Mouse (Mus musculus) layer of hippocampus, postnatal 14 days (tissue): ENCODE measurements at regions not wholly inside any gene's neighbourhood (a gene's known extent, or its start where the extent isn't known, plus 50 kb on each side); places are given as distances from the start of the nearest gene placed in this dataset.

Experiments used
- DNase-seq, 2 experiments: peaks; one replicate each; pipeline ENCODE4 v3.0.0; 2021 to 2022; ENCODE audit warnings: low spot score in 2 of 2, mixed read lengths in 1 of 2

DNA sequence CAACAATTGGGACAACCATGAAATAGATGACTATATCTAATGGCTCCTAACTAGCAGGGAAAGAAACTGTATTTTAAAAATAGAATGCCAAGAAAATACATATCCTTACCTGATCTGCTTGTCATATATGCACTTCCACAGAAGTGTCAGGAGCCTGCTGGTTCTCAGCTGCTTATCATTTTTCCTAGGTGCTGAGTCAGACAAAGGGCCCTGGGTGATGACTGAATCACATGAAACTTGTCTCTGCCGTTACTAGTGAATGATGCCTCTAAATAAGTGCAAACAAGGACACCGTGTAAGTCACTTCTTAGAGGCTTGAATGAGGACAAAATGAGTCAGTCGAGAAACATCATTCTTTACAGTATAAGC is 263.5 kb upstream of the Ptger4 start:
- DNase-seq: no peak

DNA sequence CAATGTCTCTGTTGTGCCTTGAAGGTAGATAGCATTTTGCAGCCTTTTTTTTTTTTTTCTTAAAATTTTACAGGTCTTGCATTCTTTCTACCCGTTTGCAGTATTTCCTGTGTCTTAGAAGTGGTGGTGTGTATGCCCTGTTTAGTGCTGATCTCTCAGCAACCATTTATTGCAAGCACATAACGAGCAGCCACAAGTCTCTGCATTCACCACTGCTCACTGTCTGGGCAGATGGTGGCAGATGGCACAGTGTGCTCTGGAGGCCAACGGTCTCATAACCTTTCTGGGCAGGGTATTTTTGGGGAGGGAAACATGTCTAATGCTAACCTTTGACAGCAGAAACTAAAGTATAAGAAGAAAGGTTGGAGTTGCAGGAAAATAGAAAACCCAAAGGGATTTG is 266.1 kb upstream of the Ptger4 start:
- DNase-seq: no peak

DNA sequence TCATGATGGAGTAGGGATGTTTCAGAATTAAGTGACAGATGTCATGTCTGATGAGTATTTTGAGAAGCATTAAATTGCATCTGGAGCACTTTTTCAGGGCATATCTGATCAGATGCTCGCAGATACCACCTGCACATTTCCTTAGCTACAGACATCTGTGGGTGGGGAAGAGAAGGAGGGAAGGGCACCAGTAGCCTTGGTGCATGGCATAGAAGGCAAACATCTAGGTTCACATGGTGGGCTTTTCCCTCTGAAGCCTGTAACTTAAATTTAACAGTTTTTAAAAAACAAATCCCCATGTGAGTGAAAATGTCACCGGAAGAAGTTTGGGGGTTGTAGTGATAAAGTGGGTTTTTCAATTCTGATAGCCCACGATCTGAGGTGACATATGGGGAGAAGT is 267.1 kb upstream of the Ptger4 start:
- no peak for DNase-seq

DNA sequence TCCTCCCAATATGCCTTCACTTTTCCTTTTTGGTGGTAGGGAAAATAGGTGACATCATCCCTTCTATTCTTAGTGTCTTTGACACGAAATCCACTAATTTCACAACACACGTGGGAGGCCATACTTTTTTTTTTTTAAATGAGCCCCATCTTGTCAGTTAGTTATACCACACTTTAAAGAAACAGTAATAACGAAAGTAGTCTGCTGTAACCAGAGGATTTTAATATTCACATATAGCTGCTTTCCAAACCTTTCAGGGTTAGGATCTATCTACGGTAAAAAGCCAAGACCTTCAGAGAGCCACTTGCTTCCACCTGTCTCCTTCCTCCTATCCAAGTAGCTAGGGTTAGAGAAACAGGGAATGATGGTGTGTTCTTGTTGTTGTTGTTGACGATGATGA is 268.6 kb upstream of the Ptger4 start:
- no peak for DNase-seq

DNA sequence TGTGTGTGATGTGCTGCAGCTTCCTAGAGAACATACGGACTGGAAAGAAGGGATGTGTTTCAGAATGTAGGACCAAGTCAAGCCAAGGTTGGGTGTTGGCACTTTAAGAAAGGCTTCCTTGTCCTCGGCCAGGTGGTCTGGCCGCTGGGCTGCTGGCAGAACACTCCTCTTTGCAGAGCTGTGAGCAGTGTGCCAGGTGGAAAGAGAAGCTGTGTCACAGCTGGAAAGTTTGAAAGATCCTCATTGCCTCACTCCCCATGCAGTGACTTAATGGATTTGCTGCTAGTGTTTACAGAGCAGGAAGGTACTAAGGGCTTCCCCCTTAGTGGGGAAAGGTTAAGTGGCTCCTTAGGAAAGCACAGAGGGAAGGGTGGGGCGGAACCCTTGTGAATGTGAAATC is 269.2 kb upstream of the Ptger4 start:
- no peak for DNase-seq

DNA sequence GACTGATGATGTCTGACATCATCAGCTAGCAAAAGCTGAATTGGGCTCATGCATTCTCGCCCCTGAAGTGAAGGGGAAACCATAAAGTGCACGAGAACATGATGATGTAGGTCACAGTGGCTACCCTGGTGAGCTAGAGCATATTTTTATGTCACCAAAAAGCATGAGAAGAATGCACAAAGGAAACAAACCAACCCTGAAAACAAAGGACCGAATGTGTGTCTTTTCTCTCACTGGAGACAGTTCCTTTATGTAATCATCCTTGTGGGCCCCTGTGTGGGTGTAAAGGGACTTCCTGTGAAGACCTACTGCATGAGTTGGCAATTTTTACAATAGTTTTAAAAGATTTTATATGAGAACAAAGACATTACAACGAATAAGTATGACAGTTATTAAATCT is 270.2 kb upstream of the Ptger4 start:
- DNase-seq: no peak

DNA sequence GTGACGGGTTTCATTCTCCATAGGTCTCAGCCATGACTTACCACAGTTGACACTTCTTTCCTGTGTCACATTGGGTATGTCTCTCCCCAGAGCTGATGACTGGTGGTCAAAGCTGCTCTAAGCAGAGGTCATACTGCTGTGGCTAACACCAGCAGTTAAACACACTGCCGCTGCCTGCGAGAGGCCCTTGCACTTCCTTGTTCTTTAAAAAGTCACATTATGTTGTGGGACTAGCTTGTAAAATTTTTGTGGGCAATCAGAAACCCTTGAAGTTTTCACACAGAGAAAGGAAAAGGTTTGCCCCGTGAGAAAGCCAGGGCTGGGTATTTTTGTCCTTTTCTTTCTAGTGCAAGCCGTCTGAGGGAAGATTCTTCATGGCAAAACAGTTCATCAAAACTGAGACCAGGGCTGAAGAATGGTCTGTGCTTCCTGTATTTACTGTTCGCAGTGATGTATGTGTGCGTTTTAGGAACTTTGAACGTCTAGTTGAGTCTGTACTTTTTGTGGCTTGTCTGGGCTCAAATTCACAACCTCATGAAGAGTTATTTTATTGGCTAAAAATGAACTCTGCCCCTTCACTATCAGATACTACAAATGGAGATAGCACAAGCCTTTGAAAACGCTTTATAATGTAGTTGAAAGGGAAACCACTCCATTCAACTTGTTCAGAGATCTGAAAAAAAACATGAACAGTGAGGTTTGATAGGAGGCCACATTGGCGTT is 273.4 kb upstream of the Ptger4 start:
- DNase-seq: no peak

DNA sequence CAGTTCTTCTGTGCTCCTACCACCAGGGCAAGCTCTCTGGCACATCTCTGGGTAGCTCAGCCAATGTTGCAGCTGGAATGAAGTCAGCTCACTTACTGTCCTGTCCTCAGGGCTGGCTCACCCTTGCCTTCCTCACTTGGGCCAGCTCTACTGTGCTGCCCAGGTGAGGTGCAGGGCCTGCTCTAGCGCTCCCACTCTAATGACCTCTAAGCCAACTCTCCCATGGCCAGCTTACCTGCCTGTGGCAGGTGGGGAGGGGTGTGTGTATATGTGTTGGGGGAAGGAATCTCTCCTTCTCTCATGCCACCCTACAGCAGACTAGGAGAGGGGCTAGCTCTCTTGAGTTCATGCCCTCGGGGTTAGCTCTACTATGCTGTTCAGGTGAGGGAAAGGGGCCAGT is 275.6 kb upstream of the Ptger4 start:
- no peak for DNase-seq

DNA sequence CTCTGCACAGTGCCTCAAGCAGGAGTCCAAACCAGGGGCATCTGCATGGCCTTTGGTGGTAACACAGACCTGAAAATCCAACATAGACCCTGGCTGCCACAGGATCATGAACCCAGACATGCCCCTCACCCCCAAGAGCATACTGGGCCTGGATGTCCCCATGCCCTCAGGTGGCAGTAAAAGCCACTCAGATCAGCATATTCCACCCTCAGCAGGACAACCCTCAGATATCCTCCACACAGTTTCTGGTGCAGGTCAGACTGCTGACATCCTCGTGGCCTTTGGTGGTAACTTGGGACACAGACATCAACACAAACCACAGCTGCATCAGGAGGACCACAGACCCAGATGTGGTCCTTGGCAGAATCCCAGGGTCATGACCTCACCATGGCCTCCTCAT is 276.0 kb upstream of the Ptger4 start:
- DNase-seq: no peak

DNA sequence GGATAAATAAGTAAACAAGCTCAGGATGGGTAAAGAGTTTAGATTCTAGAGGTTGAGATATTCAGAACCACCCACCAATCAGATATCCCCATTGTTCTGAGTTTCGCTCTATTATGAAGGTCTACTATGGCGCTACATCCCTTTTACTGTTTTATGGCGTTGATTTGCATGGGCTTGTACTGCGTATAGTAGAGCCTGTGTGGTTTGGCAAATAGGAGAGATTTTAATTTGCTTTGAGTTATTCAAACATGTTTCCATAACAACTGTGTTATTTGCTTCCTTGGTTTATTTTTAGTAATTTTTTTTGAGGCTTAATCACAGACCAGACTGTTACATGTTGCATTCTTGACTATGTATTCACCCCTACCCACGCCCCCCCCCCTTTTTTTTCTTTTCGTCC is 284.6 kb upstream of the Ptger4 start:
- peak in 1 of 2 experiments; percentile 20 for DNase-seq

DNA sequence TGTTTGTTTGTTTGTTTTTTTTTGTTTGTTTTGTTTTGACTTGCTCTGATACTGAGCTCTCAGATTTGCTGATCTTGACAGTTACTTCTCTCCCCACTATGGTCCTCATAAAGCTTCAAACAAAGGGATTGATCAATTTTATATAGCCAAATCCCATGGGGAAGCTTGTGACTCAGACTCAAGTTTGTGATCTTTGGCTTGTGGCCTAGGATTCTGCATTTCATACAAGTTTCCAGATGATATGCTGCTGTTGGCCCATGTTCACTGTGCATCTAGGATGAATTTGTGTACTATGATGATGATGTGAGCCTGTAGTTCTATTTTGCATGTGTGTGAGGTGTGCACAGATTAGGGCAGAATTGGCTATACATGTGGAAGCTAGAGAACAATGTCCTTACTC is 289.7 kb upstream of the Ptger4 start:
- DNase-seq: no peak

DNA sequence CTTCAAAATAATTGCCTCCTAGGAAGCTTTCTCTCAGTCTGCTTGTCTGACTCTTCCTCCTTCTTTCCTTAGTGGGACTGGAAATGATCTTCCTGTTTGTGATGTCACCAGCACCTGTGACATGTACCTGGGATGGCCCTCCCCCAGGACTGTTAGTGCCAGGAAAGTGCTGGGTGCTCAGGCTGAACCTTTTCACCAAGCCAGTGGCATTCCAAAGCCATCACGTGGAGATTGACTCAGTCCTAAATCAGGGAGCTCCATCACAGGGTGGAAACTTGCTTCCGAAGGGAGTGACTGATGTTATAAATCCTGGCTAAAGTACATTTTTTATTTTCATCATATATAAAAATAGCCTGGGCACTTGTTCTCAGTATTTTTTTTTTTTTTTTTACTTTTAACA is 293.4 kb upstream of the Ptger4 start:
- no peak for DNase-seq

DNA sequence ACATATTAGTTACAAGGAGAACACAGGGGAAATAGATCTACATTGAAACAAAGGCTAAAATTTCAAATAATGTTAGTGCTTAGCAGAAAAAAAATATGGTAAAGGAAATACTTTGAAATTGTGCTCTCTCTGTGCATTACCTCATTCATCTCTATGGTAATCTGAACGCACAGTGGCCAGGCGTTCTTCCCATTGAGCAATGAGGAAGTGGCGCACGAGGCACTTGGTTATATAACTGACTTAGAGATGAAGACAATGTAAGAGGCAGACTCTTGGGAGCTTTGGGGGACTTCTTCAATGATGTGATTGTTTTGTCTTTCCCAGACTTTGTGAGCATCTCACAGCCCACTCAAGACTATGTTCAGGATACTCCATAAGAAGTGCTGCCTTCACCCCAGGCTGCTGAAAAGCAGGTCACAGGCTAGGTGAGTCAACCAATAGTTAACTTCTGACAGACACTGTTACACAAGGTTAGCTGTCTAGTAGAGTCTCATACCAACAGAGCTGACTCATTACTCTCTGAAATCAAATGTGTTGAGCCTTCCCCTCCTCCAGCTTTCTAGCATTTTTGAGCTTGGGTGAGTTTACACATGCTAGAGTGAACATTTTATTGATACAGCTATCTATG is 295.4 kb upstream of the Ptger4 start:
- no peak for DNase-seq

DNA sequence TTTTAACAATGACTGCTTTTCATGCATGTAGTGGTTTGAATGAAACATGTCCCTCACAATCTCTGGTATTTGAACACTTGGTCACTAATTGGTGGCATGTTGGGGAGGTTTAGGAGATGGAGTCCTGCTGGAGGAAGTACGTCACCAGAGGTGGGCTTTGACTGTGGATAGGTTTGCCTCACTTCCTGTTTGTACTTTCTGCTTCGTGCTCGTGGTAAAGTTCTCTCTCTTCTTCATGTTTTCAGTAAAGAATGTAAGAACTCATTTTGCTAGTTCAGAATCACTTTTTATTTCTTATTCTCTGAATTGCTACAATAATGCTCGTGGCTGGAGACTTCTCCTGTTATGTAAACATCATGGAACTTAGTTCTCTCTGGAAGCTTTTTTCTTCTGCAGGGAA is 310.5 kb upstream of the Ptger4 start:
- no peak for DNase-seq

DNA sequence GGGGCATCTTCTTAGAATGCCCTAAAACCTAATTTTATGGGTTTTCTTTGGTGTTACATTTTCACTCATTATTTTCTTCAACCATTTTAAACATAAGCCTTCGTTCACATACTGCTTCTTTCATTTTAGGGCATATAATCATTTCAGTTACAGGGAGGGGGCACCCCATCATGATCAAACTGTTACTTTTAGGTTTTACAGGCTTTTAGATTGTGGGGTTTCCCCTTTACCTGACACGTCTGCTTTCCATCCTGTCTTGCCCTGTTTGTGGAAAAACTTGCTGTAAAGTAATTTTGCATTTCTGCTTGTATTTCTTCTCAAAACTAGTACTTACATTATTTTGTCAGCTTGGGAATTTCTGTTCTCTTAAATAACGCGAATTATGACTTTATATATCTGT is 310.9 kb upstream of the Ptger4 start:
- DNase-seq: no peak

DNA sequence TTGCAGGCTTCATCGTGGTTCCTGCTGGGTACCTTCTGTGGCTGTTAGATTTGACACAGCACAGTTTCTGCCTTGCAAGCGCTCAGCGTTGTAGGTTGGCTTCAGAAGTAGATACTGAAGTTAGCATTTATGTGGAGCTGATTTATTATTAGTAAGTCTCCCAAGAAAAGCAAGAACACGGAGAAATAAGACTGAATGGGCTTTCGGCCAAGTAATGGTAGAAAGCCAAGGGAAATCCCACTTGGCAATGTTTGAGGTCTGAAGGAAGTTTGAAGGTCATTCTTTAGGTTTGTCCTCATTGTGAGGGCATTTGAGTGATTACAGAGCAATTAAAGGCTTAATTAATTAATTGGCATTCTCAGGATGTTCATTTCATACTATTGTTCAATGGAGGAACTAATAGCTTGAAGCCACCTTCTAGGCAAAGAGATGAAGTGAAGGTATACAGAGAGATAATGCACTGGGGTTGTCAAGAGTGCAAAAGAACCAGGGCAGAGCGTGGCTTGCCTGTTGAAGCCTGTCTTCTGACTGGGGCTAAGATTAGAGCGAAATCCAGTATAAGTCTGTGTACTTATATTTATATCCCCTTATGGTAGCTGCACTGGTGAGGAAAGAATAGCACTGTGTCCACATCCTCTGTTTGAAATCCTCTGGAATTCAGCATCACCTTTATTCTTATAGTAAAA is 311.5 kb upstream of the Ptger4 start:
- no peak for DNase-seq

DNA sequence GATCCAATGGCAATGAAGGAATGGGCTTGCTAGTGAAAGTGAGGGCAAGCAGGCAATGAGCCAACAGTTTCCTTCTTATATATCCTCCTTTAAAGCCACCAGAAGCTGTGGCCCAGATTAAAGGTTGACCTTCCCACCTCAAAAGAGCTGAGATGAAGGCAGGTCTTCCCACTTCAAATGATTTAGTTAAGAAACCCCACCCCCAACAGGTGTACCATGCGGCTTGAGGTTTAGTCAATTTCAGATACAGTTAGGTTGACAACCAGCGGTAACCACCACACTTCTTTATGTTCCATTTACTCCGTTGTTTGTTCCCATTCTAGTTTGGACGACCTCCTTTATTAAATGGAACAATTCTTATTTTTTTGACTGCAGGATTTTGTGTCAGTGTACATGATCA is 317.8 kb upstream of the Ptger4 start:
- no peak for DNase-seq

DNA sequence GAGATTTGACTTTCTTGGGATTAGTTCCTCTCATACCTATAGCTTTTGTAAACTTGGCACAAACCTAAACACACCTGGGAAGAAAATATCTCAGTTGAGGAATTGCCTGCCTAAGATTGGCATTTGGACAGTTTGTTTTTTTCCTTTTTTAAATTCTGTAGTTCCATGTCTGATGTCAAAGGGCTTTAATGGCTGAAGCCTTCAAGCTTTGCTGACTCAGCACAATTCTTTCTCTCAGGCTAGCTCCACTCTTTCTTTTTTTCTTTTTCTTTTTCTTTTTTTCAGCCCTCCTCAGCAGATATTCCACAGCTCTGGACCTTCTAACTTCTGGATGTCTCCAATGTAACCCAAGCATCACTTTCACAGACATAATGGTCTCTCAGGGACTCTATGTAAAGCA is 330.4 kb upstream of the Ptger4 start:
- no peak for DNase-seq

DNA sequence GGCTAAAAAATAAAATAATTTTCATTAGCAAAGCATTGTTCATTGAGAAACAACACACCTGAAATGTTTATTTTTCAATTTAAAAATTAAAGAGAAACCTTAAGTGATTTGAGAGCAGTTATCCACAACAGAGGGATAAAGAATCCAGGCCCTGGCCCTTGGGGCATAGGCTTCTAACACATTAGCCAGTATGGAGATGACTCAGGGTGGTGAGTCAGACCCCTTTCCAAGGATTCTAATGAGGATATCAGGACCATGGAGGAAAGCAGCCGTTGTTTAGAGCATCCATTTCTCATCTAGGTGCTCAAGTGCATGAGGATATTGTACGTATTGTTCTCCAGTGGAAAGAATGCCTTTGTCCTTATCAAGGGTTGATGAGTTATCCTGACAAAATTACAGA is 335.6 kb upstream of the Ptger4 start:
- DNase-seq: no peak

DNA sequence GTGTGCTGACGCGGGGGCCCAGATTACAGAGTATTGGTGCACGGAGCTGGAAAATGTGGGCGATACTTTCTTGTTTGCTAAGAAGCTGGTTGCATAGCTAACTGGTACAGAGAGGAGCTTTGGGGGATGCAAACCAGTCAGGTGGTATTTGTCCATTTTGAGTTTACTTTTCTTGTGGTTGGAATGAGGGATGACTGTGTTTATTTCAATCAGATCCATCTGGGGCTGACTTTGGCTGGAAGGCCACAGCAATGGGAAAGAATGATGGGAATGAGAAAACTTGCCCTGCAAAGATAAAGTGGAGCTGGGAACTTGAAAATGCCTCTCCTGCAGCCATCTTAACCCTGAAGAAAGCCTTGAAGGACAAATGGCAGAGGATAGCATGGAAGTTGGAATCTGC is 336.4 kb upstream of the Ptger4 start:
- DNase-seq: no peak

DNA sequence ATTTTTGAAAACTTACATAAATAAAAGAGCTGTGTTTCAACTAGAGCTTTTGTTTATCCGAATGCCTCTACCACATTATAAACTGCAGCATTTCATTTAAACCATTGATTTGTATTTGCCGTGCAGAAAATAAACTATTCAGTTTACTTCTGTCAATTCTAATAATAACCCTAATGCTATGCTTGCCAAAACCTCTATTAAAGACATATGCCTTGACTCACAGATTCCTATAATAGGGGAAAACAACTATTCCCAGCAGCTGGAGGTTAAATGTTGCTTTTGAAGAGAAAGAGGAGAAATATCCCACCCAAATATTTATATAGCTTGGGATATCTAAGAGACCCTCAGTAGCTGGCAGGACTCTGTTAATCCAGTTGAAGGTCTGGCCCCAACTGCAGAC is 340.4 kb upstream of the Ptger4 start:
- no peak for DNase-seq

DNA sequence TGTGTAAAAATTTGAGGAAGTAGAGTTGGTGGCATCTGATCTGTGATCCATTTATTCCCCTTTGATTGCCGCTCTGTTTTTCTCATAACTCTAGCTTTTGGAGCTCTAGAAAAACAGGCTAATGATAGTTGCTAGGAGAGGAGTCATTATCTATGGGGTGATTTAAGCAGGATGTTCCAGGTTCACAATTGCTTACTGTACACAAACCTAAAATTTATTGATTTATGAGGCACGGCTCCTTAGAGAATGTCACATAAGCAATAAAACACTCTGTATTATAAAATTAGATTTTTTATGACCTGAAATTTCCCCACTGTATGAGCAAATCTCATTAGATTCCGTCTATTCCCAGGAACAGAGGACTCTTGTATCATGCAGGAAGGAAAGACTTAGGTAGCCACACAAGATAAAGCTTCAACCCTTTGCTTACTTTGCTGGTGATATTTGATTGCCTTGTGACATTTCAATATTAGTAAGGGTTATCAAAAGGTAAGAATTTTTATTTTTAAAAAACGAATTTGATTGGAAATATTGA is 360.8 kb upstream of the Ptger4 start:
- no peak for DNase-seq

DNA sequence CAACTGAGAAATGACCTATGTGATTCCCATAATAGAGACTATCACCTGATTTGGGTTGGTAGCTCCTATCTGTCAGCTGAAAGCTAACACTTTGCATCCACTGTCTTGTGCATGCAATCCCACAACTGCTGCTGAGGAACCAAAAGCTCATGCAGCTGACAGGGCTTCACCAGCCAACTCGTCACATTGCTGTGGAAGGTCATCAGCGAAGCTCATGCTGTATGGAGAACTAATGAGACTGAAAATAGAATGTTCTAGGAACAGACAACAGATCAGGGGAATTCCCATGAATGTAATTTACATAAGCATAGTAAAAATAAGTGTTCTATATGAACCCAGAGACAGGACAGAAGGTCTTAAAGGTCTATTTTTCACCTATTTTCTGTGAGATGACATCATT is 363.5 kb upstream of the Ptger4 start:
- DNase-seq: no peak
